Mouse (Mus musculus): ENCODE measurements at regions not wholly inside any gene's neighbourhood (a gene's known extent, or its start where the extent isn't known, plus 50 kb on each side); places are given as distances from the start of the nearest gene placed in this dataset.

- TF ChIP-seq POLR2A (IDR thresholded peaks at IDR 0.05; ENCODE audit: borderline replicate concordance, control insufficient read depth, low read depth, low read length) (no peak), CTCF (IDR thresholded peaks at IDR 0.05; ENCODE audit: control insufficient read depth, insufficient read depth, low read length) (no peak)
Observed at GRCm38 (mm10) chr3:18698106-18698505, 749.9 kb downstream of the Cypt12 start.

All from bone marrow, adult 2 months (tissue).